Mouse (Mus musculus) myocyte (in vitro differentiated cells): ENCODE data around the gene H2-Q1. TPM values are rescaled to one million over a fixed set of nuclear protein-coding genes. Genes with fewer than 3 reads are reported as not detected.
"Not testable (repeated sequence)": the region's sequence is repeated elsewhere in the genome, so short reads cannot be mapped to it uniquely, and the experiment has no call there.

Source experiments
- H3K27me3 ChIP-seq: one replicate; pipeline ENCODE4 v1.6.1; 2011; ENCODE audit not compliant: control insufficient read depth, insufficient read depth, insufficient read length
- H3K36me3 ChIP-seq: one replicate; pipeline ENCODE4 v1.6.1; 2011; ENCODE audit not compliant: control insufficient read depth, insufficient read depth
- H3K4me2 ChIP-seq: one replicate; pipeline ENCODE4 v1.6.1; 2011; ENCODE audit warnings: low read depth, control low read depth
- H3K4me3 ChIP-seq: one replicate; pipeline ENCODE4 v1.5.1; 2011; ENCODE audit warnings: mild to moderate bottlenecking, control low read depth, moderate library complexity
- H3K79me2 ChIP-seq: one replicate; pipeline ENCODE4 v1.6.1; 2011; ENCODE audit not compliant: control insufficient read depth, insufficient read depth
- H3ac ChIP-seq: one replicate; pipeline ENCODE4 v1.6.1; 2011; ENCODE audit not compliant: control insufficient read depth, insufficient read length
- CEBPB ChIP-seq: IDR thresholded peaks from 2 replicates; pipeline ENCODE4 v1.6.1; 2011; ENCODE audit warnings: mild to moderate bottlenecking, moderate library complexity; ENCODE audit not compliant: poor library complexity, insufficient read depth, severe bottlenecking
- E2F4 ChIP-seq: IDR thresholded peaks from one replicate; pipeline ENCODE4 v1.6.1; 2011; ENCODE audit warnings: mild to moderate bottlenecking, control low read depth, moderate library complexity; ENCODE audit not compliant: insufficient read depth
- MAX ChIP-seq: IDR thresholded peaks from one replicate; pipeline ENCODE4 v1.6.1; 2011; ENCODE audit warnings: low read depth, mild to moderate bottlenecking, control low read depth
- MYOD1 ChIP-seq, 3 experiments: IDR thresholded peaks; one replicate each; pipeline ENCODE4 v1.6.1; 2011; ENCODE audit warnings: control low read depth in 2 of 3, low read depth in 2 of 3, mild to moderate bottlenecking in 2 of 3, moderate library complexity in 1 of 3; ENCODE audit not compliant: insufficient read length in 2 of 3, control insufficient read depth in 1 of 3
- MYOG ChIP-seq, 3 experiments: IDR thresholded peaks; one replicate each; pipeline ENCODE4 v1.6.1; 2011; ENCODE audit warnings: control low read depth in 2 of 3, low read depth in 2 of 3, mild to moderate bottlenecking in 2 of 3; ENCODE audit not compliant: insufficient read length in 2 of 3, control insufficient read depth in 1 of 3, insufficient read depth in 1 of 3
- POLR2A ChIP-seq: IDR thresholded peaks from one replicate; pipeline ENCODE4 v1.6.1; 2011; ENCODE audit warnings: low read depth, mild to moderate bottlenecking, control low read depth, moderate library complexity; ENCODE audit not compliant: insufficient read length
- POLR2AphosphoS2 ChIP-seq: IDR thresholded peaks from one replicate; pipeline ENCODE4 v1.6.1; 2011; ENCODE audit warnings: low read depth, control low read depth; ENCODE audit not compliant: insufficient read length
- REST ChIP-seq: IDR thresholded peaks from one replicate; pipeline ENCODE4 v1.6.1; 2011; ENCODE audit warnings: mild to moderate bottlenecking, control low read depth, moderate library complexity; ENCODE audit not compliant: insufficient read depth, insufficient read length
- SRF ChIP-seq: IDR thresholded peaks from one replicate; pipeline ENCODE4 v1.6.1; 2011; ENCODE audit warnings: low read depth; ENCODE audit not compliant: control insufficient read depth, insufficient read length
- TCF12 ChIP-seq: IDR thresholded peaks from one replicate; pipeline ENCODE4 v1.6.1; 2011; ENCODE audit warnings: mild to moderate bottlenecking, control low read depth; ENCODE audit not compliant: poor library complexity, insufficient read depth, severe bottlenecking
- TCF3 ChIP-seq: IDR thresholded peaks from one replicate; pipeline ENCODE4 v1.6.1; 2011; ENCODE audit warnings: low read depth, control low read depth; ENCODE audit not compliant: insufficient read length
- USF1 ChIP-seq: IDR thresholded peaks from one replicate; pipeline ENCODE4 v1.6.1; 2011; ENCODE audit warnings: low read depth, mild to moderate bottlenecking, control low read depth, moderate library complexity
- polyA plus RNA-seq: library from polyadenylated mRNA; unstranded; fragments of >200 nt; fragmentation: generic; extraction: Trizol; gene quantifications from one replicate; pipeline ENCODE4 v1.2.1, GENCODE M21; 2012; ENCODE audit warnings: missing spikeins

The H2-Q1 gene
- polyA plus RNA-seq, 1 experiment = 6.6 TPM

GRCm38 (mm10) chr17:35329714-35330113 is 9.5 kb downstream of the H2-Q1 start:
- H3K4me3 ChIP-seq, H3ac ChIP-seq, H3K27me3 ChIP-seq, H3K79me2 ChIP-seq, H3K36me3 ChIP-seq, H3K4me2 ChIP-seq: not testable (repeated sequence)

- H3K36me3 ChIP-seq, H3K4me2 ChIP-seq, H3K79me2 ChIP-seq, H3K27me3 ChIP-seq, H3ac ChIP-seq, H3K4me3 ChIP-seq: not testable (repeated sequence)
These were observed 11.3 kb downstream of the H2-Q1 start for GRCm38 (mm10) chr17:35331546-35331945.

GRCm38 (mm10) chr17:35342071-35342671 is 22.0 kb downstream of the H2-Q1 start, which contains the start of gene H2-Q2:
TSS of gene H2-Q2 (plus strand) at chr17:35342242.
- H3K4me3 ChIP-seq = no peak within 1 kb of the TSS
- no peak within 1 kb of the TSS for H3ac ChIP-seq
- H3K4me2 ChIP-seq = no peak within 1 kb of the TSS
- H3K36me3 ChIP-seq = no peaks in the 10 kb centered on the region
- no peaks in the 10 kb centered on the region for H3K27me3 ChIP-seq
- no peaks in the 10 kb centered on the region for H3K79me2 ChIP-seq
- no peak for TF ChIP-seq POLR2AphosphoS2
- no peak for TF ChIP-seq REST
- TF ChIP-seq MYOD1 (IDR thresholded peaks at IDR 0.05; ENCODE audit: control insufficient read depth in 1 of 3, insufficient read length in 2 of 3, low read depth in 2 of 3) = no peak
- TF ChIP-seq MAX = no peak
- TF ChIP-seq E2F4 = no peak
- TF ChIP-seq POLR2A = no peak
- TF ChIP-seq SRF = no peak
- no peak for TF ChIP-seq TCF3
- TF ChIP-seq CEBPB = no peak
- TF ChIP-seq USF1 = no peak
- no peak for TF ChIP-seq TCF12
- TF ChIP-seq MYOG (IDR thresholded peaks at IDR 0.05; ENCODE audit: control insufficient read depth in 1 of 3, insufficient read depth in 1 of 3, insufficient read length in 2 of 3, low read depth in 2 of 3) = no peak

- H3K4me3 ChIP-seq = no peak overlapping the region
- H3K36me3 ChIP-seq = no peaks in the 10 kb centered on the region
- no peak overlapping the region for H3ac ChIP-seq
- TF ChIP-seq MYOD1 (IDR thresholded peaks at IDR 0.05; ENCODE audit: control insufficient read depth in 1 of 3, insufficient read length in 2 of 3, low read depth in 2 of 3) = no peak
- TF ChIP-seq USF1 = no peak
- no peak for TF ChIP-seq REST
- no peak for TF ChIP-seq TCF3
- TF ChIP-seq POLR2AphosphoS2 = no peak
- TF ChIP-seq E2F4 = no peak
- TF ChIP-seq POLR2A = no peak
- no peak for TF ChIP-seq TCF12
- TF ChIP-seq SRF = no peak
- TF ChIP-seq MYOG (IDR thresholded peaks at IDR 0.05; ENCODE audit: control insufficient read depth in 1 of 3, insufficient read depth in 1 of 3, insufficient read length in 2 of 3, low read depth in 2 of 3) = no peak
- no peak for TF ChIP-seq CEBPB
- no peak for TF ChIP-seq MAX
- H3K79me2 ChIP-seq = no peaks in the 10 kb centered on the region
- no peaks in the 10 kb centered on the region for H3K27me3 ChIP-seq
- no peak overlapping the region for H3K4me2 ChIP-seq
These were observed 22.7 kb downstream of the H2-Q1 start for GRCm38 (mm10) chr17:35342711-35343476.

- H3K4me3 ChIP-seq, H3K79me2 ChIP-seq, H3ac ChIP-seq, H3K27me3 ChIP-seq, H3K4me2 ChIP-seq, H3K36me3 ChIP-seq: not testable (repeated sequence)
These were observed 27.5 kb downstream of the H2-Q1 start for GRCm38 (mm10) chr17:35347659-35348058.

GRCm38 (mm10) chr17:35353275-35353674 is 33.1 kb downstream of the H2-Q1 start:
- not testable (repeated sequence) for H3K4me2 ChIP-seq, H3K27me3 ChIP-seq, H3K79me2 ChIP-seq, H3K36me3 ChIP-seq, H3K4me3 ChIP-seq, H3ac ChIP-seq
